Mouse (Mus musculus) limb, embryonic 13.5 days (tissue): ENCODE results near the gene Ecpas. TPM values are rescaled to one million over a fixed set of nuclear protein-coding genes. Genes with fewer than 3 reads are reported as not detected.

Experiments
- ATAC-seq: fragments of 200-750 bp; cut with Nextera tagmentation; 2 replicates; pipeline ENCODE4 v1.8.0; 2017; ENCODE audit warnings: low read depth, moderate number of reproducible peaks, moderate TSS enrichment; ENCODE audit not compliant: low FRiP score
- H3K27ac ChIP-seq: fragments of 300-500 bp; sonication (generic); 2 replicates; pipeline ENCODE4 v1.5.1; 2015; ENCODE audit warnings: inconsistent platforms, mild to moderate bottlenecking, moderate library complexity
- H3K27me3 ChIP-seq: fragments of 300-500 bp; sonication (generic); 2 replicates; pipeline ENCODE4 v1.6.1; 2015; ENCODE audit warnings: mild to moderate bottlenecking, inconsistent platforms
- H3K36me3 ChIP-seq: fragments of 300-500 bp; sonication (generic); 2 replicates; pipeline ENCODE4 v1.6.1; 2015; ENCODE audit warnings: inconsistent platforms, mild to moderate bottlenecking, moderate library complexity
- H3K4me1 ChIP-seq: fragments of 300-500 bp; sonication (generic); 2 replicates; pipeline ENCODE4 v1.6.1; 2015; ENCODE audit warnings: inconsistent platforms
- H3K4me2 ChIP-seq: fragments of 300-500 bp; sonication (generic); replicated peaks from 2 replicates; pipeline ENCODE4 v1.6.1; 2015; ENCODE audit warnings: inconsistent platforms, mild to moderate bottlenecking, moderate library complexity
- H3K4me3 ChIP-seq: fragments of 300-500 bp; sonication (generic); 2 replicates; pipeline ENCODE4 v1.5.1; 2015; ENCODE audit warnings: moderate library complexity, mild to moderate bottlenecking, inconsistent platforms
- H3K9ac ChIP-seq: fragments of 300-500 bp; sonication (generic); 2 replicates; pipeline ENCODE4 v1.6.1; 2015; ENCODE audit warnings: mild to moderate bottlenecking, inconsistent platforms
- H3K9me3 ChIP-seq: fragments of 300-500 bp; sonication (generic); 2 replicates; pipeline ENCODE4 v1.6.1; 2016; ENCODE audit warnings: inconsistent platforms
- WGBS: fragments of 180-500 bp; shearing (Covaris S2); methylation state at CpG from one replicate; pipeline ENCODE4 v1.1.7; 2015; 5-methylcytosine and 5-hydroxymethylcytosine counted together
- polyA plus RNA-seq: library from polyadenylated mRNA; unstranded; fragments of >200 nt; fragmentation: Nextera tagmentation; extraction: Ambion mirVana; gene quantifications from 2 replicates; pipeline ENCODE4 v1.2.1, GENCODE M21; 2015

Ecpas gene
- polyA plus RNA-seq, 1 experiment from 2014 or later = 31.6 TPM

GRCm38 (mm10) chr4:58898318-58898717 is 14.2 kb downstream of the Ecpas start:
- Histone ChIP-seq H3K27ac (no peak overlapping the region), H3K9me3 (no peaks in the 10 kb centered on the region), H3K4me2 (no peak overlapping the region), H3K4me1 (peaks cover 10% of the 10 kb centered on the region), H3K4me3 (no peak overlapping the region), H3K36me3 (no peaks in the 10 kb centered on the region), H3K27me3 (no peaks in the 10 kb centered on the region), H3K9ac (no peak overlapping the region)
- no peak for ATAC-seq

GRCm38 (mm10) chr4:58897436-58897835 is 15.1 kb downstream of the Ecpas start:
- H3K27ac ChIP-seq = no peak overlapping the region

GRCm38 (mm10) chr4:58894399-58894798 is 18.1 kb downstream of the Ecpas start:
- no peaks in the 10 kb centered on the region for H3K36me3 ChIP-seq
- no peak overlapping the region for H3K9ac ChIP-seq
- ATAC-seq = no peak
- no peak overlapping the region for H3K4me2 ChIP-seq
- H3K4me3 ChIP-seq = no peak overlapping the region
- 78% methylated on average over 7 of the region's 7 CpGs for WGBS
- 0 out of 2 replicates have a peak, but pooled peaks cover 4% of the 10 kb centered on the region for H3K4me1 ChIP-seq
- H3K9me3 ChIP-seq = no peaks in the 10 kb centered on the region
- H3K27ac ChIP-seq = no peak overlapping the region
- no peaks in the 10 kb centered on the region for H3K27me3 ChIP-seq

More at GRCm38 (mm10) chr4:58897436-58897835, 15.1 kb downstream of the Ecpas start:
- Histone ChIP-seq H3K9me3 (no peaks in the 10 kb centered on the region), H3K4me2 (no peak overlapping the region), H3K27me3 (no peaks in the 10 kb centered on the region), H3K4me1 (0 out of 2 replicates have a peak, but pooled peaks cover 4% of the 10 kb centered on the region), H3K4me3 (no peak overlapping the region), H3K9ac (no peak overlapping the region), H3K36me3 (no peaks in the 10 kb centered on the region)
- no peak for ATAC-seq
- WGBS = 76% methylated on average over 4 of the region's 4 CpGs

GRCm38 (mm10) chr4:58890035-58890782 is 22.3 kb downstream of the Ecpas start:
- no peaks in the 10 kb centered on the region for H3K27me3 ChIP-seq
- H3K9ac ChIP-seq = no peak overlapping the region
- H3K9me3 ChIP-seq = no peaks in the 10 kb centered on the region
- no peaks in the 10 kb centered on the region for H3K36me3 ChIP-seq
- H3K27ac ChIP-seq = no peak overlapping the region
- WGBS = 88% methylated on average over 4 of the region's 4 CpGs
- H3K4me2 ChIP-seq = no peak overlapping the region
- no peak overlapping the region for H3K4me3 ChIP-seq
- no peak for ATAC-seq
- H3K4me1 ChIP-seq = peaks cover 16% of the 10 kb centered on the region

GRCm38 (mm10) chr4:58888568-58888967 is 24.0 kb downstream of the Ecpas start:
- Histone ChIP-seq H3K27me3 (no peaks in the 10 kb centered on the region), H3K9ac (no peak overlapping the region), H3K4me2 (no peak overlapping the region), H3K9me3 (no peaks in the 10 kb centered on the region), H3K4me1 (peaks cover 16% of the 10 kb centered on the region), H3K36me3 (no peaks in the 10 kb centered on the region), H3K27ac (no peak overlapping the region), H3K4me3 (no peak overlapping the region)
- no peak for ATAC-seq
- WGBS = 94% methylated on average over 1 of the region's 1 CpGs

GRCm38 (mm10) chr4:58887626-58888025 is 24.9 kb downstream of the Ecpas start:
- no peak overlapping the region for H3K4me3 ChIP-seq
- H3K27me3 ChIP-seq = no peaks in the 10 kb centered on the region
- H3K9ac ChIP-seq = no peak overlapping the region
- no peak for ATAC-seq
- 84% methylated on average over 3 of the region's 3 CpGs for WGBS
- peaks cover 12% of the 10 kb centered on the region for H3K4me1 ChIP-seq
- H3K9me3 ChIP-seq = no peaks in the 10 kb centered on the region
- no peak overlapping the region for H3K27ac ChIP-seq
- no peaks in the 10 kb centered on the region for H3K36me3 ChIP-seq
- no peak overlapping the region for H3K4me2 ChIP-seq

GRCm38 (mm10) chr4:58886778-58887177 is 25.8 kb downstream of the Ecpas start:
- Histone ChIP-seq H3K4me3 (no peak overlapping the region), H3K4me2 (no peak overlapping the region), H3K36me3 (peaks cover 1% of the 10 kb centered on the region; the same call in 1 of the 2 replicates), H3K9me3 (no peaks in the 10 kb centered on the region), H3K27me3 (no peaks in the 10 kb centered on the region), H3K4me1 (peaks cover 12% of the 10 kb centered on the region), H3K9ac (no peak overlapping the region), H3K27ac (no peak overlapping the region)
- WGBS = 81% methylated on average over 3 of the region's 3 CpGs
- no peak for ATAC-seq

GRCm38 (mm10) chr4:58885341-58885740 is 27.2 kb downstream of the Ecpas start:
- no peak overlapping the region for H3K4me2 ChIP-seq
- H3K9me3 ChIP-seq = no peaks in the 10 kb centered on the region
- ATAC-seq = no peak
- no peak overlapping the region for H3K27ac ChIP-seq
- H3K9ac ChIP-seq = no peak overlapping the region
- WGBS = 50% methylated on average over 5 of the region's 5 CpGs
- peaks cover 12% of the 10 kb centered on the region for H3K4me1 ChIP-seq
- peaks cover 3% of the 10 kb centered on the region; the same call in 1 of the 2 replicates for H3K36me3 ChIP-seq
- H3K27me3 ChIP-seq = no peaks in the 10 kb centered on the region
- H3K4me3 ChIP-seq = no peak overlapping the region

GRCm38 (mm10) chr4:58883841-58884240 is 28.7 kb downstream of the Ecpas start:
- H3K36me3 ChIP-seq = peaks cover 3% of the 10 kb centered on the region; the same call in 1 of the 2 replicates
- no peak overlapping the region for H3K27ac ChIP-seq
- no peak overlapping the region for H3K9ac ChIP-seq
- no peak for ATAC-seq
- no peaks in the 10 kb centered on the region for H3K9me3 ChIP-seq
- peaks cover 12% of the 10 kb centered on the region for H3K4me1 ChIP-seq
- H3K27me3 ChIP-seq = no peaks in the 10 kb centered on the region
- no peak overlapping the region for H3K4me3 ChIP-seq
- WGBS = 69% methylated on average over 2 of the region's 2 CpGs
- H3K4me2 ChIP-seq = no peak overlapping the region

GRCm38 (mm10) chr4:58874373-58874772 is 38.2 kb downstream of the Ecpas start:
- no peak for ATAC-seq
- H3K4me1 ChIP-seq = no peaks in the 10 kb centered on the region
- H3K4me2 ChIP-seq = no peak overlapping the region
- H3K9ac ChIP-seq = no peak overlapping the region
- WGBS = 89% methylated on average over 4 of the region's 4 CpGs
- H3K9me3 ChIP-seq = no peaks in the 10 kb centered on the region
- H3K27me3 ChIP-seq = no peaks in the 10 kb centered on the region
- H3K36me3 ChIP-seq = peaks cover 31% of the 10 kb centered on the region
- H3K27ac ChIP-seq = no peak overlapping the region
- no peak overlapping the region for H3K4me3 ChIP-seq

GRCm38 (mm10) chr4:58867242-58867641 is 45.3 kb downstream of the Ecpas start:
- no peak for ATAC-seq
- no peaks in the 10 kb centered on the region for H3K4me1 ChIP-seq
- H3K4me2 ChIP-seq = no peak overlapping the region
- H3K27ac ChIP-seq = no peak overlapping the region
- H3K9me3 ChIP-seq = no peaks in the 10 kb centered on the region
- H3K27me3 ChIP-seq = no peaks in the 10 kb centered on the region
- H3K36me3 ChIP-seq = peaks cover 16% of the 10 kb centered on the region
- 86% methylated on average over 6 of the region's 6 CpGs for WGBS
- H3K4me3 ChIP-seq = no peak overlapping the region
- H3K9ac ChIP-seq = no peak overlapping the region

- 84% methylated on average over 3 of the region's 3 CpGs for WGBS
- no peak for ATAC-seq
- no peaks in the 10 kb centered on the region for H3K27me3 ChIP-seq
- no peaks in the 10 kb centered on the region for H3K9me3 ChIP-seq
- peaks cover 37% of the 10 kb centered on the region for H3K36me3 ChIP-seq
- H3K4me1 ChIP-seq = no peaks in the 10 kb centered on the region
- no peak overlapping the region for H3K27ac ChIP-seq
- no peak overlapping the region for H3K4me2 ChIP-seq
- H3K9ac ChIP-seq = no peak overlapping the region
- H3K4me3 ChIP-seq = no peak overlapping the region
Observed at GRCm38 (mm10) chr4:58832908-58833307, 79.6 kb downstream of the Ecpas start.

GRCm38 (mm10) chr4:58825921-58826320 is 86.6 kb downstream of the Ecpas start:
- no peak overlapping the region for H3K4me3 ChIP-seq
- WGBS = 87% methylated on average over 4 of the region's 4 CpGs
- no peak overlapping the region for H3K9ac ChIP-seq
- peaks cover 56% of the 10 kb centered on the region for H3K36me3 ChIP-seq
- H3K9me3 ChIP-seq = no peaks in the 10 kb centered on the region
- ATAC-seq = no peak
- H3K4me2 ChIP-seq = no peak overlapping the region
- no peaks in the 10 kb centered on the region for H3K27me3 ChIP-seq
- H3K27ac ChIP-seq = no peak overlapping the region
- H3K4me1 ChIP-seq = no peaks in the 10 kb centered on the region
